Mouse (Mus musculus) cerebellum, adult (tissue): ENCODE results near the gene Ccl28.
"Not testable (repeated sequence)": the region's sequence is repeated elsewhere in the genome, so short reads cannot be mapped to it uniquely, and the experiment has no call there.

ENCODE experiments used
- ATAC-seq: cut with Nextera tagmentation; 2 replicates; pipeline ENCODE4 v1.9.2; 2017; ENCODE audit warnings: mild to moderate bottlenecking, moderate library complexity, mixed read lengths; ENCODE audit not compliant: insufficient number of reproducible peaks, low FRiP score, low TSS enrichment

Gene Ccl28

DNA sequence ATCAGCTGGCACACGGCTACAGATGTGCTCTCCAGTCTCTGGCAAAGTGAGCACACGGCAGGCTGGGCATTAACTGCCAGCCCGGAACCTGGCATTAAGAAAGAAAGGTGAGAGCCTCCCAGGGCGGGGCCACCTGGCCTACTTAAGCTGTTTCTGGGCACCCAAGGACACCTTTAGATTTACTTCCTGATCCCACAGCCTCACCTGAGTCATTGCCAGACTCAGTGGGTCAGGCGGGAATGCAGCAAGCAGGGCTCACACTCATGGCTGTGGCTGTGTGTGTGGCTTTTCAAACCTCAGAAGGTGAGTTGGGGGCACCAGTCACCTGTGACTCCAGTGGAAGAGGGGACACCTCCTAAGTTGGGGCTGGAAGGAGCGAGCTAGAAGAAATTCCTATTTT, at the start of gene Ccl28:
Ccl28 (plus strand) TSS at position 186 of the 400 bp plus-strand sequence.
- no peak for ATAC-seq

DNA sequence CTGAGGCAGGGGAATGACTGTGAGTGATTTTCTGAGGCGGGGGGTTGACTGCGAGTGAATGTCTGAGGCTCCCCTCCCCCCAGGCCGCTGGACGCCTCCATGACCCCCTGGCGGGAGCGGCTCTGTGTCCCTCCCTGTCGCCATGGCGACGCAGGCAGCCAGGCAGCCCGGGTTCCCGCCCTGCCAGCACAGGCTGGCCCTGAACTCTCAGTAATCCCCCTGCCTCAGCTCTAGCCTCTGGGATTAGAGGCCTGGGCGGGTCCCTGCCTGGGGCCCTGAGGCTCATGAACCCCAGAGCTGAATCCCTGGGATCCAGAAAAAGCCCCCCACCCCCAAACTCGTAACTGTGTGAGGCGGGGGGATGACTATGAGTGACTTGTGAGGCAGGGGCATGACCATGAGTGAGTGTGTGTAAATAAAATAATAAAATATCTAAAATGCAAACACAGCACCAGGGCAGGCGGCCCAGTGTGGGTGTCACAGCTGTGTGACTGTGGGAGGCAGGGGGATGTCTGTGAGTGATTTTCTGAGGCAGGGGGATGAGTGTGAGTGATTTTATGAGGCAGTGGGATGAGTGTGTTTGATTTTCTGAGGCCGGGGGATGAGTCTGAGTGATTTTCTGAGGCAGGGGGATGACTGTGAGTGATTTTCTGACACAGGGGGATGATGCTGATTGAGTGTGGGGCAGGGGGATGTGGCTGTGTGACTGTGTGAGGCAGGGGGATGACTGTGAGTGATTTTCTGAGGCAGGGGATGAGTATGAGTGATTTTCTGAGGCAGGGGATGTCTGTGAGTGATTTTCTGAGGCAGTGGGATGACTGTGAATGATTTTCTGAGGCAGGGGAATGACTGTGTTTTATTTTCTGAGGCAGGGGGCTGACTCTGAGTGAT, 27.1 kb upstream of the Ccl28 start:
- peak; percentile 72 for ATAC-seq

DNA sequence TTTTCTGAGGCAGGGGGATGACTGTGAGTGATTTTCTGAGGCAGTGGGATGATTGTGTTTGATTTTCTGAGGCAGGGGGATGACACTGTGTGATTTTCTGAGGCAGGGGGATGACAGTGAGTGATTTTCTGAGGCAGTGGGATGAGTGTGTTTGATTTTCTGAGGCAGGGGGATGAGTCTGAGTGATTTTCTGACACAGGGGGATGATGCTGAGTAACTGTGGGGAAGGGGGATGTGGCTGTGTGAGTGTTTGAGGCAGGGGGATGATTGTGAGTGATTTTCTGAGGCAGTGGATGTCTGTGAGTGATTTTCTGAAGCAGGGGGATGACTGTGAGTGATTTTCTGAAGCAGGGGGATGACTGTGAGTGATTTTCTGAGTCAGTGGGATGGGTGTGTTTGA, 25.2 kb upstream of the Ccl28 start:
- not testable (repeated sequence) for ATAC-seq

DNA sequence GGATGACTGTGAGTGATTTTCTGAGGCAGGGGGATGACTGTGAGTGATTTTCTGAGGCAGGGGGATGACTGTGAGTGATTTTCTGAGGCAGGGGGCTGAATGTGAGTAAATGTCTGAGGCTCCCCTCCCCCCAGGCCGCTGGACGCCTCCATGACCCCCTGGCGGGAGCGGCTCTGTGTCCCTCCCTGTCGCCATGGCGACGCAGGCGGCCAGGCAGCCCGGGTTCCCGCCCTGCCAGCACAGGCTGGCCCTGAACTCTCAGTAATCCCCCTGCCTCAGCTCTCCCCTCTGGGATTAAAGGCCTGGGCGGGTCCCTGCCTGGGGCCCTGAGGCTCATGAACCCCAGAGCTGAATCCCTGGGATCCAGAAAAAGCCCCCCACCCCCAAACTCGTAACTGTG, 24.6 kb upstream of the Ccl28 start:
- peak; percentile 34 for ATAC-seq

DNA sequence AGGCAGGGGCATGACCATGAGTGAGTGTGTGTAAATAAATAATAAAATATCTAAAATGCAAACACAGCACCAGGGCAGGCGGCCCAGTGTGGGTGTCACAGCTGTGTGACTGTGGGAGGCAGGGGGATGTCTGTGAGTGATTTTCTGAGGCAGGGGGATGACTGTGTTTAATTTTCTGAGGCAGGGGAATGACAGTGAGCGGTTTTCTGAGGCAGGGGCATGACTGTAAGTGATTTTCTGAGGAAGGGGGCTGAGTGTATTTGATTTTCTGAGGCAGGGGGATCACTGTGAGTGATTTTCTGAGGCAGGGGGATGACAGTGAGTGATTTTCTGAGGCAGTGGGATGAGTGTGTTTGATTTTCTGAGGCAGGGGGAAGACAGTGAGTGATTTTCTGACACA, 24.1 kb upstream of the Ccl28 start:
- ATAC-seq: not testable (repeated sequence)

DNA sequence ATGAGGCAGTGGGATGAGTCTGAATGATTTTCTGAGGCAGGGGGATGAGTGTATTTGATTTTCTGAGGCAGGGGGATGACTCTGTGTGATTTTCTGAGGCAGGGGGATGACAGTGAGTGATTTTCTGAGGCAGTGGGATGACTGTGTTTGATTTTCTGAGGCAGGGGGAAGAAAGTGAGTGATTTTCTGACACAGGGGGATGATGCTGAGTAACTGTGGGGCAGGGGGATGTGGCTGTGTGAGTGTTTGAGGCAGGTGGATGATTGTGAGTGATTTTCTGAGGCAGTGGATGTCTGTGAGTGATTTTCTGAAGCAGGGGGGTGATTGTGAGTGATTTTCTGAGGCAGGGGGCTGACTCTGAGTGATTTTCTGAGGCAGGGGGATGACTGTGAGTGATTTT, 23.5 kb upstream of the Ccl28 start:
- not testable (repeated sequence) for ATAC-seq

DNA sequence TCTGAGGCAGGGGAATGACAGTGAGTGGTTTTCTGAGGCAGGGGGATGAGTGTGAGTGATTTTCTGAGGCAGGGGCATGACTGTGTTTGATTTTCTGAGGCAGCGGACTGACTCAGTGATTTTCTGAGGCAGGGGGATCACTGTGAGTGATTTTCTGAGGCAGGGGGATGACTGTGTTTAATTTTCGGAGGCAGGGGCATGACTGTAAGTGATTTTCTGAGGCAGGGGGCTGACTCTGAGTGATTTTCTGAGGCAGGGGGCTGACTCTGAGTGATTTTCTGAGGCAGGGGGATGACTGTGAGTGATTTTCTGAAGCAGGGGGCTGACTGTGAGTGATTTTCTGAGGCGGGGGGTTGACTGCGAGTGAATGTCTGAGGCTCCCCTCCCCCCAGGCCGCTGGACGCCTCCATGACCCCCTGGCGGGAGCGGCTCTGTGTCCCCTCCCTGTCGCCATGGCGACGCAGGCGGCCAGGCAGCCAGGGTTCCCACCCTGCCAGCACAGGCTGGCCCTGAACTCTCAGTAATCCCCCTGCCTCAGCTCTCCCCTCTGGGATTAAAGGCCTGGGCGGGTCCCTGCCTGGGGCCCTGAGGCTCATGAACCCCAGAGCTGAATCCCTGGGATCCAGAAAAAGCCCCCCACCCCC, 20.8 kb upstream of the Ccl28 start:
- ATAC-seq: not testable (repeated sequence)

DNA sequence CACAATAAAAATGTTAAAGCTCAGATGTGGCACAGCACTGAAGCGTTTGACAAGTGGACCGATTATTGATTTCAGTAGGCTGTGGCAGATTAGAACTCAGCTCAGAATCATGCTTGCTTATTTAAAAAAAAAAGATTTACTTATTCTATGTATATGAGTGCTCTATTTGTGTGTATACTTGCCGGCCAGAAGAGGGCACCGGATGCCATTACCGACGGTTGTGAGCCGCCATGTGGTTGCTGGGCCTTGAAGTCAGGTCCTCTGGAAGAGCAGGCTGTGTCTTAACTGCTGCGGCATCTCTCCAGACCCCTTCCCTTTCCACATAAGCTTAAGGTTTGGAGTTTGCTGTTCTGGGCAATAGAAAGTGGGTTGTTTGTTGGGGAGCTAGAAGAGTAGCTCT, 19.7 kb upstream of the Ccl28 start:
- not testable (repeated sequence) for ATAC-seq

DNA sequence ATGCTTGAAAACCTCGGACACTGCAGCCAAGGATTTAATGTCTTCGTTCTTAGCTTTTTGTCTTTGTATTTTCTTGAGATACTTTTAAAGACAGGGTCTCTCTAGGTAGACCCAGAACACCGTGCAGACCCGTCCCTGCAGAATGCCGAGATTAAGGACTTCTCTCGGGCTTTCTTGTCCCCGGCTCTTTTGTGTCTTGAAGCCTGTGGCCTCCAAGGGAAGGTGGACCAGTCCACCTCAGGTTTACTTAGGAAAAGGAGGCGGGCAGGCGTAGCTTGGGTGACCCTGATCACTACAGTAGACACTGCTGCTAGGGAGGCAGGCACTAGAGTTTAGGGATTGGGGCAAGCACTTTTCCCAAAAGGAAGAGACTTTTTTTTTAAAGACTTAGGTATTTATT, 19.3 kb upstream of the Ccl28 start:
- not testable (repeated sequence) for ATAC-seq

DNA sequence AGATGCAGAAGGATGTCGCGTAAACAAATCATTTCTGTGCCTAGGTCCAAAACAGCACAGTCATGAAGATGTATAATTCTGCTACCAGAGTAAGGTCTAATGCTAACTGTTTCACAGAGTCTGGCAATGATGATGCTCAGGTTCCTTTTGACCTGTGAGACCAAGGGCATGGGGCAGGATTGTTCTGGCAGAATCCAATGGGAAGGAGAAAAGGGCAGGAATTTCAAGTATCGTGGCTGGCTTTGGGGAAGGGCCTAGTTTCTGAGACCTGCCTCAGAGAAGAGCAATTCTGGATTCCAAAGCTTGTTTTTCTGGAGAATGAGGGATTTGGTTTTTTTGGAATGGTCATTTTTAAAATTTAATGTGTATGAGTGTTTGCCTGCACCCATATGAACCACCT, 4.8 kb upstream of the Ccl28 start:
- ATAC-seq: no peak

DNA sequence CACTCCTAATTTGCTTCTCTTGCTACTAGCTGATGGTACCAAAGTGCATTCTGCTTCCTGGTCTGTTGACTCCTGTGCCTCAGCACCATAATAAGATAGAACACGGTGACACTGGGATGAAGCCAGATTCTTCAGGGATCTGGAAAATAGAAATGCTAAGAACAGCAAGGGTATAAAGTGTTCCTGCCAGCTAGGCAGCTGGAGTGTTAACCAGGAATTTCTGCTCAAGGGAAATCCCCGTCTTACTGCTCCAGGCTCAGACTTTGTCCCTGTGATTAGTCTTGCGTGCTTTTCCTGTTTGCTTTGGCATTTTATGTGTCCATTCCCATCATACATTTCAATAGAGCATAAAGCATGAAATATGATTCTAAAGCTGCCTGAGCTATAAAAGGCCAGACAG, 3.9 kb upstream of the Ccl28 start:
- ATAC-seq: no peak

DNA sequence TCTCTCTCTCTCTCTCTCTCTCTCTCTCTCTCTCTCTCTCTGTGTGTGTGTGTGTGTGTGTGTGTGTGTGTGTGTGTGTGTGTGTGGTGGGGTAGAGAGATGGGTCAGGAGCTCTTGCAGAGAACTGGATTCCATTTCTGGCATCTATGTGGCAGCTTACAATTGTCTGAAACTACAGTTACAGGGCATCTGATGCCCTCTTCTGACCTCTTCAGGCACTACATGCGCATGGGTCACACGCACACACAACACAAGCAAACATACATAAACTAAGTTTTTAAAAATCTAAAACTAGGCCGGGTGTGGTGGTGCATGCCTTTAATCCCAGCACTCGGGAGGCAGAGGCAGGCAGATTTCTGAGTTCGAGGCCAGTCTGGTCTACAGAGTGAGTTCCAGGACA, 2.3 kb downstream of the Ccl28 start:
- not testable (repeated sequence) for ATAC-seq

DNA sequence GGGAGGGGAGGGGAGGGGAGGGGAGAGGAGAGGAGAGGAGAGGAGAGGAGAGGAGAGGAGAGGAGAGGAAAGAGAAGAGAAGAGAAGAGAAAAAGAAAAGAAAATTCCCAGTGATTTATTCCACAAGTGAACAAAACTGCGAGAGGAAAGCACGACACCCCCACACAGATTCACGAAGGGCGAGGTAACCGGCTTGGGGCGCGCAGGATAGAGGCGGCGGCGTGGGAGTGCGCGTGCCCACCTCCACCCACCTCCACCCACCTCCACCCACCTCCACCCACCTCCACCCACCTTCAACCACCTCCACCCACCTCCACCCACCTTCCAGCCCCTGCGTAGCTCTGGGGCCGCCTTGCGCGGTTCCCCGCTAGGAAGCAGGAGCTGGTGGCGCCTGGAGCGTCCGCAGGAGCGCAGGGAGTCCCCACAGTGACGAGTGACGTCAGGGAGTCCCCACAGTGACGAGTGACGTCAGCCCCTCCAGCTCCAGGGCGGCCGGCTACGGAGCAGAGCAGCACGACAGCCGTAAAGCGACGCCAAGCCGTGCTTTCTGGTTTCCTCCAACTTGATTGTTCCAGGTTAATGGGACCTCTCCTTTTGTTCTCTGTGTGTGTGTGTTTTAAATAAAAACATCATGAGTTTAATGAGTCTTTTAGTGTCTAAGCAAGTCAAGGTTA, 8.0 kb downstream of the Ccl28 start:
- ATAC-seq: peak; percentile 94

DNA sequence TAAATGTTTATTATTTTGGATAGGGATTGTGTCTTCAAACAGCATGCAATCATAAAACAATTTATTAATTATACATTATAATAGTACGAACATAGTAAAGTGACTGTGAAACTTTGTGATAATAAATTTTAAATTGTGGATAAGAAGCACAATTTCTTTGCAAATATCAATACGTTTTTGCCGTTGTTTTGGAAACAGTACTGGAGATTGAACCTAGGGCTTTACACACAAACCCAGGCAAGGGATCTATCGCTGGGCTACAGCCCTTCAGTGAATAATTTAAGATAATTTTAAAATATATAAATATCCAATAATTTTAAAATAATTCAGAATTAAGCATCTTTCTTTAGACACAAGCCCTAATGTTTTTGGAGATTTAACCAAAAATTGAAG, 8.5 kb downstream of the Ccl28 start:
- ATAC-seq: no peak

DNA sequence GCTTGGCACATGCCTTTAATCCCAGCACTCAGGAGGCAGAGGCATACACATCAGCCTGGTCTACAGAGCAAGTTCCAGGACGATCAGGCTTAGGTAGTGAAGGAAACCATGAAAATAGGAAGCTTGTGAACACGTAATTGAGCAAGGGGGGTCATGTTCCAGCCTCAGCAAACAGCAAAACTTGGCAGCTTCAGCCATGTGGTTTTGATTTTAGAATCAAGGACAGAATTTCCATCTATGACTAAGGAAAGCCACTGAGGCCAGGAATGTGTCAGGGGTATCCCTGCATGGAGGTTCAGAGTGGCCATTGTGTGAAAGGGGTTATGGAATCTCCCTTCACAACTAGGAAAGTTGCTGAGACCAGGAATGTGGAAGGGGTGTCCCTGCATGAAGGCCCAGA, 11.9 kb downstream of the Ccl28 start:
- no peak for ATAC-seq

DNA sequence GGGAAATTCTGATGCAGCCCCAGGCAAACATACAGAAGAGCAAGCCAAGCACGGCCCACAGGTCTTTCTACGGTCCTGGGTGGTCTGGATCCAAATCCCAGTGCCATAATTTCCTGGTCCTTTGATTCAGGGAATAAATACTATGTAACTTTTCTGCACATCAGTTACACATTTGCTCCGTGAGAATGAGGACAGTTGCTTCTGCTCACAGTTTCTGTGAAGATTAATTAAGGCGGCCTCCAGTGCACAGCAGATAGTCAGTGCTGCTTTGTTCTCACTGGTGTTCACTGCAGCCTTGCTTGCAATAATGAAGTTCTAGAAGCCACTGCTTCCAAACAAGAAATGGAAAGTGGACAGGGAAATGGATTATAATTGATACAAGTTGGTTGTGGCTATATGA, 14.2 kb downstream of the Ccl28 start:
- ATAC-seq: no peak

DNA sequence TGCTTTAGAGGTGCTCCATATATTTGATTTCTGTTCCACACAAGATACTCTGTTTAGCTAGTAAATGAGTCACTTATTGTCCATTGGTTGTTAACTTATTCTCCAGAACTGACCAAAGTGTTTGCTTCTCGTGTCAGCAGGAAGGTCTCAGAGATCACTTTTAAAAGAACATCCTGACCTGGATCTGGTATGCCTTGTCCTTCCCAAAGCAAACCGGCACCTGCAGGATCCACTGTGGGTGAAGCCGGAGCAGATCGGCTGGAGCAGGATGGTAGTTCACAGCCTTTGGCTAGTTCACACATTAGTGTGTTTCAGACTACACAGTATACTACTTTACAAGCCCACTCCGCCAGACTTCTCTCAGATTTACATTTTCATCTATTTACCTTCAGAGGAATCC, 14.8 kb downstream of the Ccl28 start:
- ATAC-seq: no peak

DNA sequence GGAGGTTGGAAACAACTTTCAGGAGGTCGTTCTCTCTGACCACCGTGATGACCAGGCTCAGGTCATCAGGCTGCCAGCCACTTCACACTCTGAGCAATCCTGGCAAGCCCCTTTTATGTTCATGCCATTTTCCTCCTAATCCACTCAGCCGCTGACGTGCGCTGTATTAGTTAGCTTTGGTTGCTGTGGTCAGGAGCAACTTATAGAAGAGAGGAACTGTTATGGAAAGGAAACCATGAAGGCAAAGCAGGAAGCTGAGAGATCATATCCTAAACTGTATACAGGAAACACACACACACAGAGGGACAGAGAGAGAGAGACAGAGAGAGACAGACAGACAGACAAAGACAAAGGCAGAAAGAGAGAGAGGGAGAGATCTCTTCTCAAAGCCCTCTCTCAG, 15.7 kb downstream of the Ccl28 start:
- ATAC-seq: no peak

DNA sequence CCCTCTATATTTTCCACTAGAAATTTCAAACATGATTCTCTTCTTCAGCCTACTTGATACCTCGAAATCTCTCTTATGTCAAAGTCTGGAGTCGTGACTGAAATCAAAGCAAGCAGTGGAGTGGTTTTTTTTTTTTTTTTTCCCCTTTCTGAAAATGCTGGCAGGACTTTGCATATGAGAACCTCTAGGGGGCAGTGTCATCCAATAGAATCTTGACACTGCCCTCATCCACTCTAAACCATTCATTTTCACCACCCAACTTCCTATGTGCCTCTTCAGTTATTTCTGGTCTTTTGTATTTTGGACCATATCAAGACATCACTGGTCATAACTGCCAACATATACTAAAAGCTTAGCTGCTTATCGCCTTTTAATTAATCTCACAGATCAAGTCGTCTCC, 16.9 kb downstream of the Ccl28 start:
- peak; percentile 70 for ATAC-seq

DNA sequence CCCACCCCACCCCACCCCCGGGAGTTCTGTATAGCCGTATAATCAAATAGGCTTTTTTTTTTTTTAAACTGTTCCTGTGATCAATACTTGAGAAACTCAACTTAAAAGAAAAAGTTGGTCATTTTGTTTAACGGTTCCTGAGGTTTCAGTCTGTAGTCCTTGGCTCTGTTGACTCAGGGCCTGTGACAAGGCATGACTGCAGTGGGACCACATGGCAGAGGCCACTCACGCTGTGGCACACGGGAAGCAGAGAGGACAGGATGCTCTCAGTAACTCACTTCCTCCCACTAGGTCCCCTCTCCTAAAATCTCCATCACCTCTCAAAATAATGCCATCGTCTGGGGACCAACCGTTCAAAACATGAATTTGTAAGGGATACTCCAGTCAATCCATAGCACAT, 17.5 kb downstream of the Ccl28 start:
- no peak for ATAC-seq

DNA sequence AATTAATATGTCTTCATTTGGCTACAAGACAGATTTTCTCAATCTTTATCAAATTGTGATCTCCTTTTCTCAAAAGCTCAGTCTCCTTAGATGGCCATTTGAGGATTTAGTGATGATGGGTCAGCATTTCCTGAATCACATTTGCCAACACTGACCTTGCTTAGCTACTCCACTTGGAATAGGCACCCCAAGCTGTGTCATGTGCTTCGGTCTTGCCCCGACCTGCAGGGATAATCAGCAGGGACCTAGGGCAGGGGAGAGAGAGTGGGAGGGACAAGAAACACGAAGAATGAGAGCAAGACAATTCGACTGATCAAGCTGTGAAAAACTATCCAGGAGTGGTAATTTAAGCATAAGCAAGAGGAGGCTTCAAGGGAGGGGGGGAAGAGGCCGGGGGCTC, 21.1 kb downstream of the Ccl28 start:
- no peak for ATAC-seq
